Mouse (Mus musculus): ENCODE measurements around the gene Gnmt.

Gnmt gene

GRCm38 (mm10) chr17:46742986-46743385 is 14.0 kb upstream of the Gnmt start:
- DNase-seq (ENCODE audit: low spot score in 2 of 2): no peak

- DNase-seq (ENCODE audit: low spot score in 2 of 2): no peak
Measured at GRCm38 (mm10) chr17:46741305-46741704, 12.3 kb upstream of the Gnmt start.

- DNase-seq (ENCODE audit: low spot score in 2 of 2): peak; percentile 39 to 82
Measured at GRCm38 (mm10) chr17:46736160-46736559, 7.2 kb upstream of the Gnmt start.

GRCm38 (mm10) chr17:46735287-46735686 is 6.3 kb upstream of the Gnmt start:
- DNase-seq (ENCODE audit: low spot score in 2 of 2): no peak

- no peak for DNase-seq (ENCODE audit: low spot score in 2 of 2)
Measured at GRCm38 (mm10) chr17:46734055-46734454, 5.1 kb upstream of the Gnmt start.

- DNase-seq (ENCODE audit: low spot score in 2 of 2): no peak
Measured at GRCm38 (mm10) chr17:46728496-46728895, 472 bp downstream of the Gnmt start.

- DNase-seq (ENCODE audit: low spot score in 2 of 2): no peak
Measured at GRCm38 (mm10) chr17:46728021-46728420, 947 bp downstream of the Gnmt start.

GRCm38 (mm10) chr17:46727271-46727670 is 1.7 kb downstream of the Gnmt start:
- DNase-seq (ENCODE audit: low spot score in 2 of 2): no peak

- DNase-seq (ENCODE audit: low spot score in 2 of 2): no peak
Measured at GRCm38 (mm10) chr17:46725731-46726645, 3.0 kb downstream of the Gnmt start.

GRCm38 (mm10) chr17:46725273-46725672 is 3.7 kb downstream of the Gnmt start:
- DNase-seq (ENCODE audit: low spot score in 2 of 2): no peak

- no peak for DNase-seq (ENCODE audit: low spot score in 2 of 2)
Measured at GRCm38 (mm10) chr17:46724477-46725084, 4.4 kb downstream of the Gnmt start.

- no peak for DNase-seq (ENCODE audit: low spot score in 2 of 2)
Measured at GRCm38 (mm10) chr17:46721077-46721476, 7.9 kb downstream of the Gnmt start.

GRCm38 (mm10) chr17:46714756-46715481 is 14.0 kb downstream of the Gnmt start:
- DNase-seq (ENCODE audit: low spot score in 2 of 2): no peak

GRCm38 (mm10) chr17:46713849-46714248 is 15.1 kb downstream of the Gnmt start:
- no peak for DNase-seq (ENCODE audit: low spot score in 2 of 2)

- DNase-seq (ENCODE audit: low spot score in 2 of 2): no peak
Measured at GRCm38 (mm10) chr17:46712442-46712841, 16.5 kb downstream of the Gnmt start.

GRCm38 (mm10) chr17:46711612-46712271 is 17.2 kb downstream of the Gnmt start:
- DNase-seq (ENCODE audit: low spot score in 2 of 2): peak; percentile 61 to 83

- DNase-seq (ENCODE audit: low spot score in 2 of 2): peak; percentile 87 to 93
Measured at GRCm38 (mm10) chr17:46710959-46711597, 17.9 kb downstream of the Gnmt start, which contains the start of gene Pex6. Gene Pex6, plus strand, starts transcription at chr17:46711463.

- DNase-seq (ENCODE audit: low spot score in 2 of 2): no peak
Measured at GRCm38 (mm10) chr17:46706375-46707089, 22.4 kb downstream of the Gnmt start.

- DNase-seq (ENCODE audit: low spot score in 2 of 2): peak; percentile 95
Measured at GRCm38 (mm10) chr17:46704887-46705835, 23.8 kb downstream of the Gnmt start, which contains the start of gene Ppp2r5d. Gene Ppp2r5d, minus strand, starts transcription at chr17:46705111.

All from spleen, postnatal 4 days (tissue).